In the genomic region with DNA sequence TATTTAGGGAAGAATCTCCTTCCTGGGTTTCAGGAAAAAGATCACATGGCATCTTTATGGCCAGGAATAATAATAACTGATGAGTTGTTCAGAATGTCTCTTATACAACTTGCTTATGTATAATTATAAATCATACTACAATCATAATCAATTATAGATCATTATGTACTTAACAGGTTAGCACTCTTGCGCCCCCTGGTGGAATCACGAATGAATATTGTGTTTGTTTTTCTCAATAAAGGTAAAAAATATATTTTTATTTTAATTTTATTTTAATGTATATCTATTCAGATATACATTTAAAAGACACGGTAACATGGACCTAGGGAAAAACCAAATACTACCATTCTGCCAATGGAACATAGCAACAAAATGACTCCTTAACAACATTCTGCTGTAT, we compare ENCODE assay signal across 9 mouse cellular contexts.
DNase-seq lines count a peak whose midpoint lies in the region; ATAC-seq and TF ChIP-seq lines count a peak whose summit lies in the region.
"Had no signal": no experiment of that assay in that cellular context is flagged by ENCODE, and none has a peak within 500 bp of the region (broad histone marks: within the 10 kb centered on the region; RNA-seq: fewer than 3 reads in every experiment).

No protein-coding gene starts in this region.

- 24% methylated on average over 3 of the region's 3 CpGs for WGBS in lung, postnatal 0 days
- 28% methylated on average over 3 of the region's 3 CpGs for WGBS in hindbrain, embryonic 12.5 days

- H3K36me3 ChIP-seq in lung, postnatal 0 days (ENCODE audit: insufficient read depth, low read length): no peaks in the 10 kb centered on the region
- no peaks in the 10 kb centered on the region for H3K36me3 ChIP-seq in hindbrain, embryonic 12.5 days

- ATAC-seq in Patski: no peak
- no peak for ATAC-seq in lung, postnatal 0 days
- ATAC-seq in hindbrain, embryonic 12.5 days (ENCODE audit: low FRiP score): no peak

- H3K27me3 ChIP-seq in Patski: no peaks in the 10 kb centered on the region
- no peaks in the 10 kb centered on the region for H3K27me3 ChIP-seq in lung, postnatal 0 days (replicated peaks; ENCODE audit: insufficient read depth, low read length)
- no peaks in the 10 kb centered on the region for H3K27me3 ChIP-seq in hindbrain, embryonic 12.5 days

- CTCF ChIA-PET in Patski (lab: Charles Lee): interaction anchor here (0.8 kb wide), 1 partner anchor 10 kb away, joined by 3 read pairs; no protein-coding TSS in a partner anchor

- H3K4me1 ChIP-seq in lung, postnatal 0 days (ENCODE audit: insufficient read depth, low read depth, low read length): no peaks in the 10 kb centered on the region
- no peaks in the 10 kb centered on the region for H3K4me1 ChIP-seq in hindbrain, embryonic 12.5 days

- TF ChIP-seq EP300 in lung, postnatal 0 days (IDR thresholded peaks at IDR 0.05): no peak

- peak; percentile 87 for TF ChIP-seq CTCF in layer of hippocampus, adult 2 months (conservative IDR thresholded peaks at IDR 0.05)
- TF ChIP-seq CTCF in Patski (IDR thresholded peaks at IDR 0.05): peak; percentile 44
- TF ChIP-seq CTCF in lung, postnatal 0 days (IDR thresholded peaks at IDR 0.05): peak; percentile 47

- DNase-seq in adrenal gland, postnatal 14 days: peak; percentile 45
- no peak for DNase-seq in adrenal gland, adult 2 months
- peak in 1 of 2 experiments; percentile 54 for DNase-seq in layer of hippocampus, adult 2 months (ENCODE audit: low spot score in 2 of 2)
- DNase-seq in layer of hippocampus, adult 8-10 months (ENCODE audit: low spot score in 2 of 2): no peak
- DNase-seq in Patski (ENCODE audit: low read depth, low spot score): no peak
- DNase-seq in lung, postnatal 0 days (ENCODE audit: low spot score): peak; percentile 40
- no peak for DNase-seq in spleen, postnatal 14 days (ENCODE audit: low spot score in 2 of 2)

- POLR2A ChIA-PET in Patski (lab: Charles Lee): no interaction called here

- no peak overlapping the region for H3K4me2 ChIP-seq in lung, postnatal 0 days (replicated peaks; ENCODE audit: low read depth, low read length)
- H3K4me2 ChIP-seq in hindbrain, embryonic 12.5 days (replicated peaks): no peak overlapping the region

- H3K27ac ChIP-seq in layer of hippocampus, adult 2 months: no peak overlapping the region
- no peak overlapping the region for H3K27ac ChIP-seq in lung, postnatal 0 days (ENCODE audit: low read length)
- no peak overlapping the region for H3K27ac ChIP-seq in hindbrain, embryonic 12.5 days

- no peaks in the 10 kb centered on the region for H3K9me3 ChIP-seq in lung, postnatal 0 days (ENCODE audit: low read length)
- H3K9me3 ChIP-seq in hindbrain, embryonic 12.5 days (replicated peaks): no peaks in the 10 kb centered on the region

- no peak overlapping the region for H3K9ac ChIP-seq in lung, postnatal 0 days (replicated peaks; ENCODE audit: low read depth)
- no peak overlapping the region for H3K9ac ChIP-seq in hindbrain, embryonic 12.5 days

- in situ Hi-C loops in Patski (cut with MboI; ENCODE audit: low pct_unique_long_range_greater_than_20kb): no loop called here

- H3K4me3 ChIP-seq in layer of hippocampus, adult 2 months: no peak overlapping the region
- H3K4me3 ChIP-seq in lung, postnatal 0 days (ENCODE audit: low read depth, low read length): no peak overlapping the region
- no peak overlapping the region for H3K4me3 ChIP-seq in hindbrain, embryonic 12.5 days
- H3K4me3 ChIP-seq: erythroblast, embryonic 14.5 days had no signal

Comparison
In these comparisons a context has a peak if more than half of its experiments do, and no peak if none do; other contexts are left out.
1. DNase-seq: peak in adrenal gland, postnatal 14 days (single experiment) and lung, postnatal 0 days (single experiment); none in adrenal gland, adult 2 months (single experiment), layer of hippocampus, adult 8-10 months (0 of 2), Patski (single experiment) and spleen, postnatal 14 days (0 of 2).
2. Peak in every context shown above with its lines, with median percentiles within 50 percentile points of each other: CTCF ChIP-seq.